Mouse (Mus musculus) kidney, adult 2 months (tissue): ENCODE measurements at regions not wholly inside any gene's neighbourhood (a gene's known extent, or its start where the extent isn't known, plus 50 kb on each side); places are given as distances from the start of the nearest gene placed in this dataset.

Experiments
- DNase-seq: peaks from one replicate; pipeline ENCODE4 v3.0.0; 2021
- H3K27ac ChIP-seq: fragments of 200-500 bp; 2 replicates; pipeline ENCODE4 v1.5.1; 2012; ENCODE audit warnings: low read depth, low read length, control low read depth, inconsistent platforms; ENCODE audit not compliant: insufficient read depth
- H3K27me3 ChIP-seq: fragments of 200-500 bp; replicated peaks from 2 replicates; pipeline ENCODE4 v1.6.1; 2012; ENCODE audit warnings: mild to moderate bottlenecking, moderate library complexity, low read length, inconsistent platforms; ENCODE audit not compliant: control insufficient read depth, insufficient read depth
- H3K36me3 ChIP-seq: fragments of 200-500 bp; 2 replicates; pipeline ENCODE4 v1.6.1; 2012; ENCODE audit warnings: mild to moderate bottlenecking, moderate library complexity, low read length, inconsistent platforms; ENCODE audit not compliant: control insufficient read depth, insufficient read depth
- H3K4me1 ChIP-seq: fragments of 200-500 bp; 2 replicates; pipeline ENCODE4 v1.6.1; 2011; ENCODE audit warnings: low read length; ENCODE audit not compliant: control insufficient read depth, insufficient read depth
- H3K4me3 ChIP-seq: fragments of 200-500 bp; 2 replicates; pipeline ENCODE4 v1.5.1; 2011; ENCODE audit warnings: mild to moderate bottlenecking, low read depth, low read length, control low read depth; ENCODE audit not compliant: insufficient read depth
- CTCF ChIP-seq: fragments of 200-500 bp; conservative IDR thresholded peaks from 2 replicates; pipeline ENCODE4 v1.5.1; 2011; ENCODE audit warnings: low read depth, mild to moderate bottlenecking, control low read depth, low read length, moderate library complexity, mixed read lengths; ENCODE audit not compliant: insufficient read depth, insufficient read length
- POLR2A ChIP-seq: fragments of 200-500 bp; IDR thresholded peaks from one replicate; pipeline ENCODE4 v1.6.1; 2011; ENCODE audit warnings: low read depth, low read length, control low read depth
- WGBS: fragments of 180-500 bp; shearing (Covaris S2); methylation state at CpG from one replicate; pipeline ENCODE4 v1.1.7; 2018; 5-methylcytosine and 5-hydroxymethylcytosine counted together

DNA sequence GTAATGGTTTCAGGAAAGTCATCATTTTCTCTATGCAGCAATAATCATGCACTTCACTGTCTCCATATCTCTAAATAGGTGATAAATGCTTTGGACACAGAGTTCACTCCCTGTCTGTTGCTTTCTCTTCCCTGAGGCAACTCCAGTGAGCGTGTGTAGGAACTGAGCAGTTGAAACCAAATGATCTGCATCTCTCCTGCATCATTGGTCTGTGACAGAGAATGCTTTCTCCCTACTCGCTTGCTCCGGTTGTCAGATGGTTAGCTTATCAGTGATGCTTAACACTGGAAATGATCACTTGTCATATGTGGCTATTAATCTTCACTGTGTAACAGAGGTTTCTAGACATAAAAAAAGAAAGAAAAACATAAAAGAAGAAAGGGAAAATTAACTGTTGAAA is 969.7 kb upstream of the Sel1l start:
- no peaks in the 10 kb centered on the region for H3K4me1 ChIP-seq
- no peak for DNase-seq
- 27% methylated on average over 3 of the region's 3 CpGs for WGBS

DNA sequence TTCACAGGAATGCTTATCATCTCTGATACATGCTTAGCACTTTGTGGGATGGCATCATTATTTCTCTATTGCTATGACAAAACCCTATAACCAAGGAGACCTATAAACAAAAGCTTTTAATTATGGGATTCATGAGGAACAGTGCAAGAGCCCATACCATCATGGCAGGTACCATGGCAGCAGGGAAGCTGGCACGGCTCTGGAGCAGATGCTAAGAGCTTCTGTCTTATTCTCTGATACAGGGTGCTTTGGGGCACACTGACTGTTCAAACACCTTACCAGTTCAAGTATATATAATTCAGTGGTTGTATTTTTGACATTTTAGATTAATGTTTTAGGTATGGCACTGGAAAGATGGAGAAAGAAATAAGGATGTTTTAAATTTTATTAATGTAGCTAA is 952.2 kb upstream of the Sel1l start:
- no peak for DNase-seq
- TF ChIP-seq POLR2A (no peak), CTCF (no peak)
- 86% methylated on average over 1 of the region's 1 CpGs for WGBS
- Histone ChIP-seq H3K4me1 (no peaks in the 10 kb centered on the region), H3K27me3 (no peaks in the 10 kb centered on the region), H3K4me3 (no peak overlapping the region), H3K36me3 (no peaks in the 10 kb centered on the region), H3K27ac (no peak overlapping the region)

More for the DNA sequence above, 969.7 kb upstream of the Sel1l start:
- Histone ChIP-seq H3K36me3 (no peaks in the 10 kb centered on the region), H3K4me3 (no peak overlapping the region), H3K27ac (no peak overlapping the region), H3K27me3 (no peaks in the 10 kb centered on the region)
- TF ChIP-seq POLR2A (no peak), CTCF (no peak)

DNA sequence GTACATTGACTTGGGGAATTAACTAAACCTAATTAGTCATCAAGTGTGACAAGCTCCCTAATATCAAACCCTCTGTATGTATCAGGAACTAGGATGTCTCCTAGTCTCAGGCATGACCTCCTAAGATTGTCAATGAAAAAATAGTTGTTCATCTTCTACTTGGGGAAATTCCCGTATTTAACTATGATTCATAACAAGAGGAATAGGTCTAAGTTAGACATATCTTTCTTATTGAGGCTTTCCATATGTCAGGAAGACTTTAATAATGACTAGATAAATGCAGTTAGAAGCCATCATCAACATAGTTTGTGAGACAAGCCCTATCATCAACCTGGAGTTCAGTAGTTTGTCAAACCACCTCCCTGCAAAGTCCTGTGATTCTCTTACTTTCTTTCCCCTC is 934.4 kb upstream of the Sel1l start:
- no peak overlapping the region for H3K4me3 ChIP-seq
- no peaks in the 10 kb centered on the region for H3K27me3 ChIP-seq
- no peaks in the 10 kb centered on the region for H3K36me3 ChIP-seq
- no peaks in the 10 kb centered on the region for H3K4me1 ChIP-seq
- TF ChIP-seq POLR2A (no peak), CTCF (no peak)
- no peak for DNase-seq
- no peak overlapping the region for H3K27ac ChIP-seq
- 80% methylated on average over 1 of the region's 1 CpGs for WGBS

DNA sequence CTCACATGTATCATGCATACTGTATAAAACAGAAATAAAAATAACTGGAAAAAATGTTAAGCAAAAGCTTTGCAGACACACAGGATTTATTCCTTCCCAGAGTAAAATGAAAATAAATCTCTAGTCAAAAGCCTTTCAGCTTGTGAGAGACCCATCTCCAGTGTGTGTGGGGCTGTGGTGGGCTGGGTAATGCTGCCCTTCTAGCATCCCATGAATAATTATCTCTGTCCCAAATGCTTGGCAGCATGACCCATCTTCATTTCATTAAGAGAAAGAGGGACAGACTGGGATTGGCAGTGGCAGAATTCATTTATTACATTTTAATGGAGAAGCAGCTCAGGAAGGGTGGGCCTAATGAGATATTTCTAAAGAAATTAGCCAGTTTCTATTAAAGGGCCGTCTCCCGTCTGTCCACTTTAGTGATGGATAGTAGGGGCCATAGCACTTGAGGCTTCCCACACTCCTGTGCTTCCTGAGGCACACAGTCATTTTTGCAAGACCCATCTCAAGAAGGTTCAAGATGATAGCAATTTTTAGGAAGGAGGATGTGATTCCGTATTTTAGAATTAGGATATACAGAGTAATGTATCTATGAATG is 930.8 kb upstream of the Sel1l start:
- WGBS, result 77% methylated on average over 3 of the region's 3 CpGs
- TF ChIP-seq CTCF, result no peak
- TF ChIP-seq POLR2A, result no peak
- Histone ChIP-seq H3K4me1 (no peaks in the 10 kb centered on the region), H3K27ac (no peak overlapping the region), H3K36me3 (no peaks in the 10 kb centered on the region), H3K27me3 (no peaks in the 10 kb centered on the region), H3K4me3 (no peak overlapping the region)
- DNase-seq, result no peak

DNA sequence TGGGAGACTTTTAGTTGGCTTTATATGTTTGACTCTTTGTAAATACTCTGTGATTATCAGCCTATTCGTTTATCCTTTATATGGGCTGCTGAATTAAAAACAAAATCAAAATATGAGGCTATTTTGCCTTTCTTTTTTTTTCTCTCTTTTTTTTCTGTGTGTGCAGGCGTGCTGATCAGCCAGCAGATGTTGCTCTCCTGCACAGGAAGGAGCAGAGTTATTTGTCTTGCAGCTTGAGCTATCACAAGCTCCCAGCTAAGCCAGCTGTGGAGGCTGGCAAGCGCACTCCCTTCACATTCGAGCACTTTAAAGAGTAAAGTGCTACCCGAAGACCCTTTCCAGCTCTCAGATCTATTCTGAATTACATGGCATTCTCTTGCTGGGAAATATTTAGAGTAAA is 926.7 kb upstream of the Sel1l start:
- no peak for TF ChIP-seq POLR2A
- TF ChIP-seq CTCF, result no peak
- no peak for DNase-seq
- Histone ChIP-seq H3K4me3 (no peak overlapping the region), H3K27me3 (no peaks in the 10 kb centered on the region), H3K36me3 (no peaks in the 10 kb centered on the region), H3K27ac (no peak overlapping the region), H3K4me1 (no peaks in the 10 kb centered on the region)
- 33% methylated on average over 5 of the region's 5 CpGs for WGBS

DNA sequence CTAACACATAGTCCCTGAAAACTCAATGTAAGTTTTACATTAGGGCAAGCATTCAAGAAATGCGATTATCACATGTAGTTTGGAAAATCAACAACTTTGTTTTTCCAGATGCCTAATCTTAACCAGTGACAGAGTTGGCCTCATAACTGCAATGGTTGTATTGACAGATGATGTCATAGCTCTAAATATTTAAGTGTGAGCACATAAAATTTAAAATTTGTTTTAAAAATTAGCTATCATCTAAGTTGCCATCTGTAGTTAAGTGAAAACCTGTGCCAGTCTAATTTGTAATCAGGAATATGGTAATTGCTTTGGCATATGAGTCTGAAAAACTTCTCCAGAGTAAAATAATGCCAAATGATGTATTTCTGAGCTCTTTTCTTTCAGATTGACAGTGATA is 899.6 kb upstream of the Sel1l start:
- TF ChIP-seq CTCF, result no peak
- no peak for TF ChIP-seq POLR2A
- Histone ChIP-seq H3K27me3 (no peaks in the 10 kb centered on the region), H3K4me1 (no peaks in the 10 kb centered on the region), H3K27ac (no peak overlapping the region), H3K36me3 (no peaks in the 10 kb centered on the region), H3K4me3 (no peak overlapping the region)
- 92% methylated on average over 1 of the region's 1 CpGs for WGBS
- no peak for DNase-seq

DNA sequence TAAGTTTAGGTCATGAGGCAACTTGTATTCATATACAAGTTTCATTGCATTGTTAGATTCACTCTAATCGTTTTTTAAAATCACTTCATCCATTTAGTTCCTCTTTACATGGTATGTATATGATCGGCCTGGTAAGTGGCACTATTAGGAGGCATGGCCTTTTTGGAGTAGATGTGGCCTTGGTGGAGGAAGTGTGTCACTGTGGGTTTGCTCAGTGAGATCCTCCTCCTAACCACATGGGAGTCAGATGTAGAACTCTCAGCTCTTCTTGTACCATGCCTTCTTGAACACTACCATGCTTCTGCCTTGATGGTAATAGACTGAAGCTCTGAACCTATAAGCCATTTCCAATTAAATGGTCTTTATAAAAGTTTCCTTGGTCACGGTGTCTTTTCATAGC is 891.9 kb upstream of the Sel1l start:
- H3K4me1 ChIP-seq, result no peaks in the 10 kb centered on the region
- no peak overlapping the region for H3K27ac ChIP-seq
- no peak for DNase-seq
- H3K36me3 ChIP-seq, result no peaks in the 10 kb centered on the region
- no peak overlapping the region for H3K4me3 ChIP-seq
- WGBS, result 77% methylated on average over 3 of the region's 3 CpGs
- no peaks in the 10 kb centered on the region for H3K27me3 ChIP-seq
- TF ChIP-seq POLR2A, result no peak
- TF ChIP-seq CTCF, result no peak

DNA sequence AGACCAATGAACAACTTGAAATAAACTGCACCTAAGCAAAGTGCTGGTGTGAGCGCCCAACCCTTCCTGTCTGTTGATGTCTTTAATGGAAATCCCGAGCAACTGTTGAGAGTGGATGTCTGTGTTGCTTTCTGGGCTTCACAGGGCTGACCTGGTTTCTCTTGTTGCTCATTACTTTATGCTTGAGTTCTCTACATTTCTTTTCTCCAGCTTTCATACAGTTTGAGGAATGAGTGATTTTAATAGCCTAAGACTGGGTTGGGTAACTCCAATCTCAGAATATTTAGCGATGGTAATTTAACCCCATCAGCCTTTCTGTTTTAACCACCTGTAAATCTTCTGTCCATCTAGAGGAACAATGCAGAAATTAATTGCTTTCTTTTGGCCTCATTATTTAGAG is 890.2 kb upstream of the Sel1l start:
- H3K36me3 ChIP-seq, result no peaks in the 10 kb centered on the region
- H3K27ac ChIP-seq, result no peak overlapping the region
- no peaks in the 10 kb centered on the region for H3K4me1 ChIP-seq
- no peaks in the 10 kb centered on the region for H3K27me3 ChIP-seq
- no peak overlapping the region for H3K4me3 ChIP-seq
- 48% methylated on average over 3 of the region's 3 CpGs for WGBS
- TF ChIP-seq POLR2A (no peak), CTCF (no peak)
- no peak for DNase-seq
